Mouse (Mus musculus): ENCODE data around the gene Gng11. TPM values are rescaled to one million over a fixed set of nuclear protein-coding genes. Genes with fewer than 3 reads are reported as not detected.
A peak's percentile ranks its signal among the peaks of the same experiment; 100 is the strongest.

Gene Gng11
- 4.8 and 5.9 TPM in 2 replicates for total RNA-seq (2017)

DNA sequence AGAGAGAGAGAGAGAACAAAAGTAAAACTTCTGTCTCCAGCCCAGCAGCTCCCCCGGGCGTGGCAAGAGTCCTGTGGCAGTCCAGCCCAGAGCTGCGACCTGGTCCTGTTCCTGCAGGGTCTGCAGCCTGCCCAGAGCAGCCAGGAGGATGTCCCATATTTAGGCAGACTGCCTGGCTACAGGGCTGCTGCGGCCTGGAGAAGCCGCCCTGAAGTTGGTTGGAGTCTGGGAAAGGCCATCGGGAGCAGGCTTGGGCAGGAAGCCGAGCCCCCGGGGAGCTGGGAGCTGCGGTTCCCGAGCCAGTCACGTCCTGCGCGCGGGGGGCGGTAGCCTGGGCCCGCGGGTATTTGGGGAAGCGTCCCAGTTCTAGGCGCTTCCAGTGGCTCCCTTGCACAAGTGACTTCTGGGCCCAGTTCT is at the start of gene Gng11:
TSS of gene Gng11 (plus strand) at position 15 of the 417 bp plus-strand sequence.
- ATAC-seq (replicated peaks; ENCODE audit: low read depth, poor library complexity, severe bottlenecking): peak; percentile 79

DNA sequence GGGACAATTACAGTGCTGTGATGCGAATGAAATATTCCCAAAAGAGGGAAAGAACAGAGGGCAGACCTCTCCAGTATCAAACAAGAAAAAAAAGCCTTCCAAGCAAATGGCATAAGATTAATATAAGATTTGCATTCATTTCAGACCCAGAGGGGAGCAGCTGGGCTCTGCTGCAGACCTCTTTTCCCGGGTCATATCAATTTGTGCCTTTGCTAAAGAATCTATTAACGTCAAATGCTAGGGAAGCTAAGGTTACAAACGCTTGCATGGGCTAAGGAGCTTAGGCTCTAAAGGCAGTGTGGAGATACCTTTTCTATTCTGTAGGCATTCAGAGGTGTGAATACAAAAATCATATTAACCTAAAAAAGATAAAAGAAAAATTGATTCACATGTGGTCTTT is 48.7 kb upstream of the Gng11 start:
- ATAC-seq (replicated peaks; ENCODE audit: low read depth, poor library complexity, severe bottlenecking): no peak

DNA sequence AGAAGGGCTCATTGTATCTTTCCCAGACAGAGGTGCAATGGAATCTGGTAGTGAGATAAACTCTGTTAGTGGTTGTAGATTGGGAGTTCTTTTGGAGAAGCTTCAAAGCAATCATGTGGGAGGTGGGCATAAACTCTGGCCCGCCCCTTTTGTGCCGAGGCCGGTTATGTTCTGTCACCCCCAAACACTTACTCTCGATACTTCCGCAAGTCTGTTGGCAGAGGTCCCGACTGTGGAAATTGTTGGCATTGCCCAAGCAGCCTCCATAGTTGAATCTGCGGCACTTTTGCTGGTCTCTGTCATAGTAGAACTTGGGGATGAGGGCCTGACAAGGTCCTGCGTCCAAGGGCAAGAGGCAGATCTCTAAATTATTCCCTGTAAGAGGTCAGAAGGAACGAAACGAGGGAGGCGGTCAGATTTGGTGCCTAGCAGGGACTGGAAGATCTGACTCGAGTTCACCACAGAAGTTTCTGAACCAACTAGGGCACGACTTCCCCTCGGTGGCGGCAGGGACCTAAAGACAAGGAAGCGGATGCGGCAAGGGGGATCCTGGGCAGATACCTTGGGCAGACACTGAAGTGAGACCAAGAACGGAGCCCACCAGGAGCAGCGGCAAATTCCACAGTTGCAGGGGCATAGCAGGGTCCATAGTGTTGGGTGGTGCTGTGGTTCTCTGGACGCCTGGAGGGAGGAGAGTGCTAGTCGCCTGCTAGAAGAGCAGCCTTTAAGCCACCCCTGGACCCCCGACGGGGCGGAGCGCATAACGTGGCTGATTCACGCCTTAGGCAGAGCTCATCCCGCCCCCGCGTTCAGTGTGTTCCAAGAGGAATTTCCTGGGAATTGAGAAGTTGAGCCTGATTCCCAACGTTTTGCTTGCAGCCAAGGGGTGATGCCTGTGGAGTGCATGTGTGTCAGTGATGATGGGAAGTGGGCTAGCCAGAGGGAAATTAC is 35.8 kb upstream of the Gng11 start:
- peak; percentile 86 for ATAC-seq (replicated peaks; ENCODE audit: low read depth, poor library complexity, severe bottlenecking)

DNA sequence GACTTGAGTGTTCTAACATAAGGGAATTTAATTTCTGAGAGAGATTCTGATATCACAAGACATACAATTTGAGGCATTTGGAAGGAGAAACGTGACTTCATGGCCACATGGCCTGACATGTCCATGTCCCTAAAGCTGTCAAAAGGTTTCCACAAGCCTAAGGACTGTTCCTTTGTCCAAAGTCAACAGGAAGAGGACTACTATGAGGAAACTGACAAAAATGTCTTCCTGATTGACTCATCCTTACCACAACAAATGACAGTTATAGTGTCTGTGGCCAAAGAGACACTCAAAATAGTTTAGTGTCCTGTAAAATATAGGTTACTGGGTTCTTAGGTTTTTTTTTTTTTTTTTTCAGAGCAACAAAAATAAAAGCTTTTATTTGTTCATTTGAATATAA is 30.0 kb upstream of the Gng11 start:
- peak; percentile 58; the same call in 1 of the 2 replicates for ATAC-seq (replicated peaks; ENCODE audit: low read depth, poor library complexity, severe bottlenecking)

DNA sequence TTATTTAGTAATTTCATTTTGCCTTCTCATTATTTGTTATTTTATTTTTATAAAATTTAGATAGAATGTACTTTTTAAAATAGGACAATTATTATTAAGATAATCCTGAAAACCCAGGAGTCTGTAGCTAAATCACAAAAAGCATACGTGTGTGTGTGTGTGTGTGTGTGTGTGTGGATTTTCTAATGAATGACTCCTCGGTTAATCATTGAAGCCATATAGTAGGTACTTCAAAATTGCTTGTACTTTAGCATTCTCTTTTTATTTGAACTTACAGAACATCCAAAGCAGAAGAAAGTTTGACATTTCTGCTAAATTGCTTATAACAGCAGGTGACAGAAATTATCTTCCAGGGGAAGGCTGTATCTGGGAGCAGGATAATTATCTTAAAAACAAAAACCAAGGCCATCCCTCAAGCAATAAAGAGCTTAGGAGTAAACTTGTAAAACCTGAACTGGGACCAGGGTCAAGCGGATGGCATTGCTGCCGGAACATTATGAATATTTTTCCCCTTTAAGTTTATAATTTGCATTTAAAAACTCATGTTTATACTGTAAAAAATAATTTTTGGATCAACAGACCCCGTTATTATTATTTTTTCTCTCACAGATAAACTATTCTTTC is 20.9 kb upstream of the Gng11 start:
- ATAC-seq (replicated peaks; ENCODE audit: low read depth, poor library complexity, severe bottlenecking): no peak

DNA sequence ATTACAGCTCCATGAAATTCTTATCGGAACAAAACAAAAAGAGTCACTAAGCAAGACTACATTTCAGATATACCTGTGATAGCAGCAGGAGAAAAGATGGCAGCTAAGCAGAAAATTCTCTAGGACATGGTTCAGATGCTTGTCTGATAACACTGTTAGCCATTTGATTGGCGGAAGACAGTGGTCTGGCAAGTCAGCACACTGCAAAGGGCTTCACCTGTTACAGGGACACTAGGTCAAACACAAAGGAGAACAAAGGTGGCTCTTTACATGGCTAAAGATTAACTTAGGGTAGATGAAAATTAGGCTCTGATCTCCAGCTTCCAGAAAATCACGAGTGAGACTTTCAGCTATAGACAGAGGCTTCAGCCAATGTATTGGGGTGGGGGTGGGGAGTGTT is 15.0 kb upstream of the Gng11 start, which contains the start of gene Tfpi2:
TSS of gene Tfpi2 (minus strand) at position 170 of the 400 bp plus-strand sequence.
- ATAC-seq (replicated peaks; ENCODE audit: low read depth, poor library complexity, severe bottlenecking): no peak

DNA sequence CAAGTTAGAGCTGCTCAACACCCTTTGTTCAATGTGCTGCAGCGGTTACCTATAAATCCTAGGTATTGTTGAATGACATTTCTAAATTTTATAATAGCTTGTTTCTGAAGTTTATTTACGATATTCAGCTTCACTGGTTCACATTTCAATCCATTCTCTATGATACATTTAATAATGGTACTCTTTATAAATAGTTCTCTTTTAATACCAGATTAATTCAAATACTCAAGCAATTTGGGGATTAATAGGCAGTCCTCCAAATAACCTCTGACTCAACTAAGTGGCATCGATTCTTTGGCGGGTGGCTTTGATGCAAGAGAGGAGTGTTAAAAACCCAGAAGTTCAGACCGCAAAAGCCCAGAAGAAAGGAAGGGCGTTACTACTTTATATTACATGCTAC is 10.2 kb upstream of the Gng11 start, which contains the start of gene Gngt1:
TSS of gene Gngt1 (plus strand) at position 301 of the 400 bp plus-strand sequence.
- ATAC-seq (replicated peaks; ENCODE audit: low read depth, poor library complexity, severe bottlenecking): no peak

DNA sequence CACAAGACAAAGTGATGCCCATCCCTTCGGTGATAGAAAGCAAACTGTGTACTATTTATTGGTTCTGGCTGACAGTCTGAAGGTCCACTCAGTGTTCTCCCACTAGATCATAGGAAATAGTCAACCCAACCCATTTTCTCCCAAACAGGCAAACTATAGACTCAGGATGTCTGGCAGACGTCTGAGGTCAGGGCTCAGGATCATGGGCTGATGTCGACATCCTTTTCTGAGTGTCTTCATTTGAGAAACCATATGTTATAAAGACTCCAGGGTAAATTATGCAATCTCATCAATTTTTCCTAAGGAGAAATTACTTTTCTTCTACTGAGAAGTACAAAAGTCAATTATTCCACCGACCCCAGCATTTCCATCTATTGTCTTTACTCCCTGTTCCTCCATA is 5.6 kb upstream of the Gng11 start:
- ATAC-seq (replicated peaks; ENCODE audit: low read depth, poor library complexity, severe bottlenecking): no peak

DNA sequence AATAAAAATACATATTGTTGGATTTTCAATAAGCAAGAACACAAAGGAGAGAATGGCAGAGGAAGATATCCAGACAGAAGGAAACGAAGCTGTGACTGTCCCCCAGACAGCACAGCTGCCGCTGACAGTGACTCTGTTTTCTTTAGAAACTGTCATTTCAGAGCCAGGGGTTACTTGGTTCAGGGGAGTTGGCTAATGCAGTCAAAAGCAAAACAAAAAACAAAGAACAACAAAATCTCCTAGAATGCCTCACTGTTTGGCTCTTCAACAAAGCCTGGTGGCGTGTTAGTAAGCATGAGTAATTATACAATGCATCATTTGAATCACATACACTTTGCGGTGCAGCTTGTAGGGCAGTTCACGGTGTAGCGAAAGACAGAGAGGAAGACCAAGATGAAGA is 4.4 kb upstream of the Gng11 start:
- ATAC-seq (replicated peaks; ENCODE audit: low read depth, poor library complexity, severe bottlenecking): no peak

DNA sequence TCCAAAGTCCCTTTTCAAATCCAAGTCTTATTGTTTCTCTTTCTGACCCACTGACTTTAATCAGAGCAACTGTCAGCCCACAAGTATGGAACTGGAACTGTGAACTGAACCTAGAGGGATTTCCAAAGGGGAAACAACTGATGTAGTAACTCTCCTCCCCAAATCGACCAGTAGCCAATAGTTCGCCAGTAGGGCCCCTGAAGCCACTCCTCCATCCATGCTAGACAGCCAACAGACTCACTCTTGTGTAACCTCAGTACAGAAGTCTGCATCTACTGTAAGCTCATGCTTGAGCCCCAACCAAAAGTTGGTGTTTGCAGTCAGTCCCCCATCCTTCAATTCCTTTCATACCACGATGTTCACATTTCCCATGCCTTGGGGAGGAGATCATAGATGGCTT is 3.0 kb upstream of the Gng11 start:
- peak; percentile 56 for ATAC-seq (replicated peaks; ENCODE audit: low read depth, poor library complexity, severe bottlenecking)

DNA sequence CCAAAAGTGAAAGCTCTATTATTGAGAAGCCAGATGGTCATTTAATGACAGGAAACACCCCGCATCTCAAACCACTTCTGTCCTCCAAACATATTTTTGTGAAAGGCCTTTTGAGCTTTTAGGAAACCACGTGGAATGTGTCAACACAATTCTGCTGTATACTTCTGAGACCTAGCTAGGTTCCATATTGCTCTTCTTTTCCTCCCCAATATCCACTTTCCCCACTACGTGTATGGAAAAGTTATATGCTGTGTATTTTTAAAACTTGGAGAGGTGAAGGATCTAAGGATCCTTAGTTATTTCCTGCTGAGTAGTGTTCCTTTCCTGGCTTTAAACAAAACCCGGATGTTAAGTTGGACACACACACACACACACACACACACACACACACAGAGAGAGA is 259 bp upstream of the Gng11 start:
- 0 out of 2 replicates have a peak, but pooled peaks have one; percentile 9 for ATAC-seq (replicated peaks; ENCODE audit: low read depth, poor library complexity, severe bottlenecking)

DNA sequence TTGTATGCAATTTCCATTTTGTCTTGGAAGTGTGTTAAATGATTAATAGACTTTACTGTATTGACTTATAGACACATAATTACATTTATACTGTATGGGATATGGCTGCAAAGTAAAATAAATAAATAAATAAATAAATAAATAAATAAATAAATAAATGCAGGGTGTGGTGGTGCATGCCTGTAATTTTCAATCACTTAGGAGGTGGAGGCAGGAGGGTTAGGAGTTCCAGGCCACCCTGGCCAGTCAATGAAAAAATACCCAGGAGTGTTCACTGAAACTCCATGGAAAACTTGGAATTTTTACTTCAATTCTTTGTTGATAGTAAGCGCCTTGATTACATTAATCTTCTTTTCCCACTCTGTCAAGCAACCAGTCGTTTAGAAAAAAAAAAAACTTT is 1.1 kb downstream of the Gng11 start:
- ATAC-seq (replicated peaks; ENCODE audit: low read depth, poor library complexity, severe bottlenecking): no peak

DNA sequence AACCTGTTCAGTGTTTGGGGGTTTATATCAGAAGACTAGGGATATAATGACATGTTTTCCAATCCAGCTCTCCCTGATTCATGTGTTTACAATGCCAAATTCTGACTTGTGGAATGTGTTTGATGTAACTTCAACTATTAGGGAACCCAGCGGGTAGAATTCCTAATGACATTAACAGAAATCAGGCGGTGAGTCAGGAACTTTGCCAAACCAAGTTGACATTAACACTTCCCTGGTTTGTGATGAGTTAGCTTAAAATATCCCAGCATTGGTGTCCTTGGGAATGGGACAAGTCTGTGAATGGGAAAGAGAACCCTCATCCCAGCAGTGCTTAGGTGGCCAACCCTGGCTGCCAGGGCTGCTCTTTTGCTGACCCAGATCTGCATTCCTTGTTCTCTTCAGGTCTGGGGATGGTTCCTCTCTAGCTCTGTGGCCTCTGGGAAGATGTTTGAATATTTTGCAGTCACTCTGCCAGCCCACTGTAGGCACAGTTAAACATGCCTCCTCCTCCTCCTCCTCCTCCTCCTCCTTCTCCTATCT is 4.9 kb downstream of the Gng11 start:
- ATAC-seq (replicated peaks; ENCODE audit: low read depth, poor library complexity, severe bottlenecking): no peak

DNA sequence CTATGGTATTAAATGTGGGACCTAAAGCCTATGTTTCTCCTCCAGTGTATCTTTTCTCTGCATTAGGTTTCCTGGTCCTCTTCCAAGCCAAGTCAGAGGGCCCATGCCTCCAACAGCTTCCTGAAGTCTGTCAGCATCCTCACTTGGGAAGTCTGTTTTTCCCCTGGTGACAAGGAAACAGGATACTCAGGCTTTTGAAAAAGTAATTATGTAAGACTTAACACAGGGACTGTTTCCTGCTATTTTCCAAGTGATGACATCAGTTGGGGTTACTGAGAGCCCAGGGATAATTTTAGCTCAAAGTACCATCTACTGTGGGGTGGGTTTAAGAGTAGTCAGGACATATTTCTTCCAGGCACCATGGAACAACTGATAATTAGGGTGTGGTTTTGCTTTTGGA is 5.8 kb downstream of the Gng11 start:
- no peak for ATAC-seq (replicated peaks; ENCODE audit: low read depth, poor library complexity, severe bottlenecking)

DNA sequence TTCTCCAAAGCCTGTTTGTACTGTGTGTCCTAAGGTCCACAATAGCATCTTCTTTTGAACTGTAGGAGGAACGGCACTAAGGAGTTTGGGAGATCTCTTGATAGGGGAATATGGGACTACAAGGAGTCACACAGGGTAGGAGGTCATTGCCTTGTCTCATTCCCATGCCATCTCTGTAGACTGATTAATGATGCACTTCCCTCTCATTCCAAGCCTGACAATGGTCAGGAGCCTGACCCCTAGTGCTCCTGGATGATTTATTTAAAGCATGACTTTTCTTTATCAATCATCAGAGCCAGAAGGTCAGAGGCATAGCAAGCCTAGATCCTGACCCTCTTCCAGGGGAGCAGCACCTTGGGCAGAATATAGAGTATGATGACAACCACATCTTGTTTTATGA is 18.9 kb downstream of the Gng11 start:
- ATAC-seq (replicated peaks; ENCODE audit: low read depth, poor library complexity, severe bottlenecking): no peak

DNA sequence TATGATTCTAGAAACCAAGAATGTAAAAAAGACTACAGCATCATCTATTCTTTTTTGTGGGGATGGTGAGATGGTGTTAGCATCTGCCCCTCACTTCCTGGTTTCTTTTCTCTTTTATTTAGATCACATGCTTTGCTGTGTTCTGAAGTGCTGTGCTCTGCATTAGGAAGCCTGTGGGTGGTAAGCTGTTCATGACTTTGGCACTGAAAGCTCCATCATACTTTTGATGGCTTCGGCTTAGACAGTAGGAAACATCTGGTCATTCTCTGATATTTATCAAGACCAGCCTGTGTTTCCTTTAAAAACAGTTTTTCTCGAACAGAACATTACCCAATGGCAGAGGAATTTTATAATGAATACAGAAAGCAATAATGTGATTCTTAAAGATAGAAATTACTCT is 22.7 kb downstream of the Gng11 start:
- peak; percentile 87 for ATAC-seq (replicated peaks; ENCODE audit: low read depth, poor library complexity, severe bottlenecking)

DNA sequence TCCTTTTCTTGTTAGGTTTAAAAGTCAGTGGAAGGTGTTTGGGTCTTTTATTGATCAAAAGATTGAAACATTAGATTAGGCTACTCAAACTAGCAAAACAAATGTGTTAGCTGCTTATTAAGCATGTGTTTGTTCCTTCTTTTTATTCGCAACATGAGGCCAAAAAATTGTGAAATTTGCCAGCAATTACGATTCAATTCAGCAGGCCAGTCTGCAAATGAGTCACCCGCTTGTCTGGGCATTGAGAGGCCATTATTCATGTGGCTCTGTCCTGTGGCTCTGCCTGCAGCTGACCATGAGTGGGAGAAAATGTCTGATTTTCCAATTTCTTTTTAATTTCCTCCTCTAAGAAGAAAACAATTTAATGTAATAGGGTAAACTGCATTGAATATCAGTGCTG is 27.3 kb downstream of the Gng11 start:
- ATAC-seq (replicated peaks; ENCODE audit: low read depth, poor library complexity, severe bottlenecking): no peak

DNA sequence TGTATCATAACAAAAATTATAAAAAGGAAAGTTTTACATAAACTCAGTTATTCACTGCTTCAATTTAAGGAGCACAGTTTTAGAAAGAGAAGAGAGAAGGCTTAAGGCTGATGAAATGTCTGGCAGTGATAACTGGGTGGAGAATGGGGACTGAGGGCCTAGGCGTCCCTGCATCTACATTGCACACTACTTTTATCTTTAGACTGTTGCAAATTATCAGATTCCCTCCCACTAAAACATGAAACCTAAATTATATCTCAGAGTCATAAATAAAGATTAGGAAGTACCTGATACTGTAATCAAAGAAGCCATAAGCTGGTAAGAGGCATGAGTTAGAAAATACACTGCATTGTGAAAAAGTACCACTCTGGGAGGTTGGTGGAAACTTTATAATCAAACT is 38.1 kb downstream of the Gng11 start:
- ATAC-seq (replicated peaks; ENCODE audit: low read depth, poor library complexity, severe bottlenecking): no peak

DNA sequence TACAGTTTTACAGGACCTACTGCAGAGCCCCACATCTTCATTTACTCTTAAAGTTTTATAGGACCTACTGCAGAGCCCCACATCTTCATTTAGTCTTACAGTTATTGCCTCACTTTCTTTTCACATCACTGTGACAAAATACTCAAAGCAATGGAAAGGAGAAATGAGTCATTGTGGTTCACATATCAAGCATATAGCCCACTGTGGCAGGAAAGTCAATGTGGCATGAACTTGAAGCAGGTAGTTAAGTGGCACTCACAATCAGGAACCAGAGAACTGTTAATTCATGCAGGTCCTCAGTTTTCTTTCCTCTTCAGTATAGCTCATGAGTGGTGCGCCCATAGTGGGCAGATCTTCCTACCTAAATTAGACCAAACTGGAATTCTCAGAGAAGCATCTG is 43.5 kb downstream of the Gng11 start:
- ATAC-seq (replicated peaks; ENCODE audit: low read depth, poor library complexity, severe bottlenecking): peak; percentile 29; the same call in 1 of the 2 replicates

DNA sequence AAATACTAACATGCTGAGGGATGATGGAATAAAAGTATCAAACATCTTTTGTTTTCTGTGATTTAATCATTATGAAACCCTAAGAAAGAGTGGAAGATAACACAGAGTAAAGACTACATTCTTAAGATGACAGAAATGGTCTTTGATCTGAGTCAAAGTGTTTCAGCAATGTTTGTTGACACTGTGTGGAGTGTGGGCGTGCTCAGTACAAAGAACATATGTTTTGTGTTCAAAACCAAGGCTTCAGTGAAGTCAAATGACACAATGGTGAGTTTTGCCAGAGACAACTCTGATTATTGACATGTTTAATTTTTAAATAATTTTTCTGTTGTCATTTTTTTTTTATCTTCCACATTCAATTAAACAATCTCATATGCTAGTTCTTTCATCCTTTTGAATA is 49.1 kb downstream of the Gng11 start:
- ATAC-seq (replicated peaks; ENCODE audit: low read depth, poor library complexity, severe bottlenecking): no peak

DNA sequence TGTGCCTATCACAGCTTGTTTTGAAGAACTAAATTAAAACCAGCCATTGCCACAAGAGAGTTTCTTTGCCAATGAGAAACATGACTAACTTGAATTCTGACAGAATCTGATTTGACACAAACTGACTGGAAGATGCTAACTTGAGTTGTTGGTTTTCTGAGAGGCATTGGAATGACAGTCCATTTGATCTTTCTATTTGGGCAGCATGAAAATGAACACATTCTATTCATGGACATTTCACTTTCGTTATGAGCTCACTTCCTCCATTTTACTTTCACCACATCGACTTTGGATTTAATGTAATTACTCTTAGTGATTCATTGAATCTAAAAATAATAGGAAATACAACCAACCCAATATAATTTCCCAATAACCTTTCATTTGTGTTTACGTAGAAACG is 50.7 kb downstream of the Gng11 start:
- ATAC-seq (replicated peaks; ENCODE audit: low read depth, poor library complexity, severe bottlenecking): no peak
